Mouse (Mus musculus): ENCODE results near the gene Kirrel3.

DNA sequence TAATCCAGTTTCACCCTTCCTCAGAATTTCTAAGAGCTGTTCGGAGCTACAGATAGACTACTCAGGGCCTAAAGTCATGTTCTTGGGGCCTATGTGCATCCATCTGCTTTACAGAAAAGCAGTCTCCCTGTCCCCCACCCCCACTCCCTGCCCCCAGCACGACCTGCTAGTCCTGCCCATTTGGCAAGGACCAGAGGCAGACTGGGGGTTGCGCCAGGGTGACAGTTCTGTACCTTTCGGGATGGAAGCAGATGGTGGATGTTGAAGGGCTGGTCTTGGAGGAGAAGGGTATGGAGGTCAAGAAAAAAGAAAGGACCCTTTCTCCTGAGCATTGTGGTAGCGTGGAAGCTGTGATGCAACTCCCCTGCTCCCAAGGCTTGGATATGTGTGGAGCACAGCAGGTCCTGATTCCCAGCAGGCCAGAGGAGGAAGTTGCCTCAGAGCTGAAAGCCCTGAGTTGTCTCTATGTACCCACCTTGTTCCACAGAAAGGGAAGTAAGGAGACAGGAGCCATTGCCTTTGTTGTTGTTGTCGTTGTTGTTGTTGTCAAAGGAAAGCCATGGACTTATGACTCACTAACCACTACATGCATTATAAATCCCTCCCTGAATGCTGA is 541.8 kb downstream of the Kirrel3 start:
- no peak for TF ChIP-seq CTCF (IDR thresholded peaks at IDR 0.05; ENCODE audit: low read depth)
- TF ChIP-seq EP300 (IDR thresholded peaks at IDR 0.05; ENCODE audit: low read depth): no peak
